Mouse (Mus musculus): ENCODE measurements at regions not wholly inside any gene's neighbourhood (a gene's known extent, or its start where the extent isn't known, plus 50 kb on each side); places are given as distances from the start of the nearest gene placed in this dataset.
A peak's percentile ranks its signal among the peaks of the same experiment; 100 is the strongest.

DNA sequence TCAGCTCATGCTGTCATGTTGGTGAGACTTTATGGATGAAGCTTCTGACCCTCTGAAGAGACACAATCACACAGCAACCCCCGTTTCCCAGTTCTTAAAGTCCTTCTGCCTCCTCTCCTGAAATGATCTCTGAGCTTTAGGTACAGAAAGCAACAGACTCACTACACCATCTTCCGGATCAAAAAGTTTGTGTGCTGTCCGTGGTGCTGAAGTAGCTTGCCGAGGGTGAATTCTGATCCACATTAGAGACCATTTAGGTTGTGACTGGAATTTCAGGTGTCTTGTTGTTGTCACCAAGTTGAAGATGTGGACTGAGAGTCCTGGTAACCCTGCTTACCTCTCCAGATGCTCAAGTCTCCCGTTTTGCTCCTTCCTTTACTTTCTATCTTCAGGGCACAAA is 375.2 kb downstream of the Shisa9 start:
- DNase-seq (ENCODE audit: low spot score), result no peak

GRCm38 (mm10) chr16:12389545-12389944 is 405.6 kb downstream of the Shisa9 start:
- DNase-seq (ENCODE audit: low spot score), result peak; percentile 7

DNA sequence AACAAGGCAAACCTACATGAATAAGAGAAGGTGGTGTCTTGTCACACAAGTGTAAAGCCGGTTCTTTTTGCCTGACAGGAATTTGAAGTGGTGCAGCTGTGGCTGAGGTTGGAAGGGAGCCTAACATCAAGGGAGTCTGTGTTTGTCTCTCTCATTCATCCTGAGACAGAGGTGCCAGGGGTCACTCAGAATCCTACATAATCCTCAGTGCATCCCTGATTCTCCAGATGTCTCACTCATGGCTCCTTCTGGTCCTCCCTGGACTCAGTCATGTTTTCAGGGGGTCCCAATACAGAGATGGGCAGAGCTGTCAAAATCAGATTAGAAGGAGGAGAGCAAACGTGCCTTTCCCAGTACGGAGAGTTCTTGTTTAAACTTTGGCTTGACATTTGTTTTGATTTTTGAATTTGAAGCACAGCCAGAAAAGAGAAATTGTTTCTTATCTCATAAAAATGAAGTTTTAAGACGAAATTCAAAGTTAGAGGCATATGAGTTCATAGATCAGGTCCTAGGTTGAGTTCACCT is 451.8 kb downstream of the Shisa9 start:
- no peak for DNase-seq (ENCODE audit: low spot score)

GRCm38 (mm10) chr16:12438622-12439021 is 454.7 kb downstream of the Shisa9 start:
- no peak for DNase-seq (ENCODE audit: low spot score)

GRCm38 (mm10) chr16:12454791-12455190 is 470.9 kb downstream of the Shisa9 start:
- DNase-seq (ENCODE audit: low spot score), result peak; percentile 58

Measured in layer of hippocampus, adult 11-12 months (tissue).